Mouse (Mus musculus): ENCODE measurements around the gene Kcnk6. TPM values are rescaled to one million over a fixed set of nuclear protein-coding genes. Genes with fewer than 3 reads are reported as not detected.

Gene Kcnk6
- total and polyA plus RNA-seq, 3 experiments, result 1.4 to 5.2 TPM; not detected in 1

GRCm38 (mm10) chr7:29251166-29251565 is 18.9 kb upstream of the Kcnk6 start:
- H3K27me3 ChIP-seq (ENCODE audit: control insufficient read depth in 1 of 2, insufficient read depth in 2 of 2, low read length in 2 of 2), result no peaks in the 10 kb centered on the region
- H3K4me1 ChIP-seq (ENCODE audit: control insufficient read depth in 1 of 2, insufficient read depth in 2 of 2, low read length in 2 of 2), result no peaks in the 10 kb centered on the region; a peak in 1 of 4 replicates
- H3K9ac ChIP-seq (ENCODE audit: control insufficient read depth, low read depth, low read length, poor library complexity, severe bottlenecking), result no peak overlapping the region
- TF ChIP-seq POLR2AphosphoS2 (IDR thresholded peaks at IDR 0.05; ENCODE audit: low read length) (no peak), TAL1 (IDR thresholded peaks at IDR 0.05; ENCODE audit: low read length) (no peak), POLR2A (IDR thresholded peaks at IDR 0.05; ENCODE audit: control insufficient read depth in 1 of 2, insufficient read depth in 1 of 2, low read depth in 1 of 2, low read length in 2 of 2, poor library complexity in 1 of 2) (no peak), SIN3A (IDR thresholded peaks at IDR 0.05; ENCODE audit: low read length) (no peak), ELF1 (IDR thresholded peaks at IDR 0.05; ENCODE audit: low read depth, low read length) (no peak), MAX (IDR thresholded peaks at IDR 0.05; ENCODE audit: low read length) (no peak), USF2 (IDR thresholded peaks at IDR 0.05; ENCODE audit: borderline replicate concordance in 1 of 2, insufficient read depth in 1 of 2, low read depth in 1 of 2, low read length in 2 of 2) (no peak), POLR2AphosphoS5 (IDR thresholded peaks at IDR 0.05; ENCODE audit: borderline replicate concordance, low read depth, low read length) (no peak), ZKSCAN1 (IDR thresholded peaks at IDR 0.05; ENCODE audit: low read depth, low read length) (no peak), MAFK (IDR thresholded peaks at IDR 0.05; ENCODE audit: borderline replicate concordance, low read depth, low read length) (no peak), CTCF (IDR thresholded peaks at IDR 0.05 in 2 of 3, conservative IDR thresholded peaks at IDR 0.05 in 1 of 3; ENCODE audit: control insufficient read depth in 1 of 3, insufficient read depth in 1 of 3, low read depth in 2 of 3, low read length in 3 of 3, poor library complexity in 1 of 3, severe bottlenecking in 1 of 3) (no peak), KAT2A (conservative IDR thresholded peaks at IDR 0.05; ENCODE audit: low read depth, low read length) (no peak), JUND (IDR thresholded peaks at IDR 0.05; ENCODE audit: low read depth, low read length) (no peak), HCFC1 (IDR thresholded peaks at IDR 0.05; ENCODE audit: low read depth, low read length) (no peak), E2F4 (IDR thresholded peaks at IDR 0.05; ENCODE audit: borderline replicate concordance, low read depth, low read length) (no peak), BHLHE40 (IDR thresholded peaks at IDR 0.05; ENCODE audit: borderline replicate concordance, low read depth, low read length) (no peak), SMC3 (IDR thresholded peaks at IDR 0.05; ENCODE audit: low read depth, low read length) (no peak), USF1 (IDR thresholded peaks at IDR 0.05; ENCODE audit: low read depth, low read length) (no peak), TCF12 (IDR thresholded peaks at IDR 0.05; ENCODE audit: low read depth, low read length) (no peak), MXI1 (IDR thresholded peaks at IDR 0.05; ENCODE audit: low read depth, low read length) (no peak)
- no peak for DNase-seq (ENCODE audit: low read depth, low spot score)
- no peak overlapping the region for H3K27ac ChIP-seq (ENCODE audit: control insufficient read depth, low read depth, low read length)
- H3K9me3 ChIP-seq (replicated peaks; ENCODE audit: insufficient read depth, low read length), result no peaks in the 10 kb centered on the region
- H3K36me3 ChIP-seq (ENCODE audit: control insufficient read depth in 1 of 2, insufficient read depth in 2 of 2, low read length in 2 of 2), result no peaks in the 10 kb centered on the region; a peak in 1 of 4 replicates
- no peaks in the 10 kb centered on the region for H3K79me2 ChIP-seq (ENCODE audit: control insufficient read depth, insufficient read depth, low read length, poor library complexity)
- no peak overlapping the region for H3K4me3 ChIP-seq (ENCODE audit: control insufficient read depth in 1 of 2, insufficient read depth in 1 of 2, low read depth in 2 of 2, low read length in 2 of 2)

GRCm38 (mm10) chr7:29248261-29248841 is 16.0 kb upstream of the Kcnk6 start, which contains the start of gene 2200002D01Rik:
TSS of gene 2200002D01Rik (minus strand) at chr7:29248466.
- Histone ChIP-seq H3K9ac (ENCODE audit: control insufficient read depth, low read depth, low read length, poor library complexity, severe bottlenecking) (no peak within 1 kb of the TSS), H3K27ac (ENCODE audit: control insufficient read depth, low read depth, low read length) (no peak within 1 kb of the TSS), H3K9me3 (replicated peaks; ENCODE audit: insufficient read depth, low read length) (no peaks in the 10 kb centered on the region), H3K79me2 (ENCODE audit: control insufficient read depth, insufficient read depth, low read length, poor library complexity) (no peaks in the 10 kb centered on the region), H3K27me3 (ENCODE audit: control insufficient read depth in 1 of 2, insufficient read depth in 2 of 2, low read length in 2 of 2) (no peaks in the 10 kb centered on the region), H3K4me1 (ENCODE audit: control insufficient read depth in 1 of 2, insufficient read depth in 2 of 2, low read length in 2 of 2) (no peaks in the 10 kb centered on the region), H3K4me3 (ENCODE audit: control insufficient read depth in 1 of 2, insufficient read depth in 1 of 2, low read depth in 2 of 2, low read length in 2 of 2) (no peak within 1 kb of the TSS), H3K36me3 (ENCODE audit: control insufficient read depth in 1 of 2, insufficient read depth in 2 of 2, low read length in 2 of 2) (no peaks in the 10 kb centered on the region)
- TF ChIP-seq TCF12 (IDR thresholded peaks at IDR 0.05; ENCODE audit: low read depth, low read length) (no peak), SIN3A (IDR thresholded peaks at IDR 0.05; ENCODE audit: low read length) (no peak), ZMIZ1 (IDR thresholded peaks at IDR 0.05; ENCODE audit: low read depth, low read length) (no peak), GABPA (IDR thresholded peaks at IDR 0.05; ENCODE audit: low read depth, low read length) (no peak), GATA1 (IDR thresholded peaks at IDR 0.05; ENCODE audit: low read depth, low read length) (no peak)
- DNase-seq (ENCODE audit: low read depth, low spot score), result no peak
